Mouse (Mus musculus): ENCODE measurements around the gene Sp1. TPM values are rescaled to one million over a fixed set of nuclear protein-coding genes. Genes with fewer than 3 reads are reported as not detected.

Sp1 gene
- polyA plus RNA-seq, 1 experiment from 2014 or later: 9.0 TPM

GRCm38 (mm10) chr15:102470605-102471294, 64.8 kb downstream of the Sp1 start:
- peak; percentile 80 for ATAC-seq
- 1% methylated on average over 36 of the region's 67 CpGs for WGBS
- H3K4me1 ChIP-seq (replicated peaks): peaks cover 3% of the 10 kb centered on the region

GRCm38 (mm10) chr15:102471295-102471645, 65.3 kb downstream of the Sp1 start:
- ATAC-seq: no peak; the same call in 1 of the 2 replicates
- Histone ChIP-seq H3K36me3 (peaks cover 24% of the 10 kb centered on the region), H3K9me3 (no peaks in the 10 kb centered on the region), H3K4me1 (replicated peaks) (peaks cover 3% of the 10 kb centered on the region), H3K27me3 (replicated peaks) (no peaks in the 10 kb centered on the region), H3K4me3 (replicated peaks) (peak overlapping the region; percentile 90), H3K4me2 (replicated peaks) (peak overlapping the region; percentile 51), H3K27ac (peak overlapping the region; percentile 97), H3K9ac (peak overlapping the region; percentile 95)
- WGBS: 2% methylated on average over 10 of the region's 10 CpGs

More at GRCm38 (mm10) chr15:102470605-102471294, 64.8 kb downstream of the Sp1 start:
- Histone ChIP-seq H3K27ac (peak overlapping the region; percentile 97), H3K36me3 (peaks cover 19% of the 10 kb centered on the region), H3K27me3 (replicated peaks) (no peaks in the 10 kb centered on the region), H3K9ac (peak overlapping the region; percentile 95), H3K9me3 (no peaks in the 10 kb centered on the region), H3K4me3 (replicated peaks) (peak overlapping the region; percentile 90), H3K4me2 (replicated peaks) (peak overlapping the region; percentile 51)

- ATAC-seq: no peak
- peak overlapping the region; percentile 95 for H3K9ac ChIP-seq
Measured at GRCm38 (mm10) chr15:102471727-102472126, 65.8 kb downstream of the Sp1 start.

DNA sequence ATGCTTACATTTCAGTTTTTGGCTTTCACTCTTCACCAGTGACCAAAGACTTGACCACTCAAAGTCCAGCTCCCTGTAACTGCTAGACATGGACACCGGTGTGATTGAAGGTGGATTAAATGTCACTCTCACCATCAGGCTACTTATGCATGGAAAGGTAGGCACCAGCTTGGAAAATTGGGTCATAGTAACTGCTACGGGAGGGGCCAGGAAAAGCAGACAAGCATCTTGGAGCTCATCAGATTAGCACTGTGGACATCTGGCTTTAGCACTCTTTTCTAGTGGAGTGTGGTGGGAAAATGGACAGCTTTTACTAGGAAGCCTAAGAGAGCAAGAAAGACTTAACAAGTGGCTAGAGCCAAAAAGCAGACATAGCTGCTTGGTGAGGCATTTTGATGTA, 67.3 kb downstream of the Sp1 start:
- WGBS: 74% methylated on average over 2 of the region's 2 CpGs
- H3K4me1 ChIP-seq (replicated peaks): peaks cover 3% of the 10 kb centered on the region
- no peaks in the 10 kb centered on the region for H3K27me3 ChIP-seq (replicated peaks)
- H3K4me2 ChIP-seq (replicated peaks): no peak overlapping the region
- no peak for ATAC-seq
- no peak overlapping the region for H3K9ac ChIP-seq
- no peaks in the 10 kb centered on the region for H3K9me3 ChIP-seq
- no peak overlapping the region for H3K4me3 ChIP-seq (replicated peaks)
- H3K36me3 ChIP-seq: peaks cover 28% of the 10 kb centered on the region
- no peak overlapping the region for H3K27ac ChIP-seq

More at GRCm38 (mm10) chr15:102471727-102472126, 65.8 kb downstream of the Sp1 start:
- H3K4me2 ChIP-seq (replicated peaks): peak overlapping the region; percentile 51
- no peaks in the 10 kb centered on the region for H3K9me3 ChIP-seq
- H3K27me3 ChIP-seq (replicated peaks): no peaks in the 10 kb centered on the region
- H3K36me3 ChIP-seq: peaks cover 26% of the 10 kb centered on the region
- peaks cover 3% of the 10 kb centered on the region for H3K4me1 ChIP-seq (replicated peaks)
- peak overlapping the region; percentile 90 for H3K4me3 ChIP-seq (replicated peaks)
- H3K27ac ChIP-seq: no peak overlapping the region

DNA sequence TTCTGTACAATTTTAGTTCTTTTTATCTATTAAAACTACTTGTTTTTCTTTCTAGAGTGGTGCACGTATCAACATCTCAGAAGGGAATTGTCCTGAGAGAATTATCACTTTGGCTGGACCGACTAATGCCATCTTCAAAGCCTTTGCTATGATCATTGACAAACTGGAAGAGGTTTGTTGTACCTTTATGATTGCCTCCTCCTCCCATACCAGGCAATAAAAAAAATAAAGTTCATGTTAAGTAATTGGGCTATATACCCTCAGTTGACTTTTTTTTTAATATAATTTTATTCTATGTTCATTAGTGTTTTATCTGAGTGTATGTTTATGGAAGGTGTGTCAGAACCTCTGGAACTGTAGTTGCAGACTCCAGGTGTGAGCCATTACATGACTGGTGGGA, 68.6 kb downstream of the Sp1 start:
- no peaks in the 10 kb centered on the region for H3K27me3 ChIP-seq (replicated peaks)
- H3K4me1 ChIP-seq (replicated peaks): peaks cover 3% of the 10 kb centered on the region
- H3K4me2 ChIP-seq (replicated peaks): no peak overlapping the region
- ATAC-seq: no peak
- H3K4me3 ChIP-seq (replicated peaks): no peak overlapping the region
- H3K27ac ChIP-seq: no peak overlapping the region
- 81% methylated on average over 2 of the region's 2 CpGs for WGBS
- no peak overlapping the region for H3K9ac ChIP-seq
- H3K9me3 ChIP-seq: no peaks in the 10 kb centered on the region
- H3K36me3 ChIP-seq: peaks cover 28% of the 10 kb centered on the region

GRCm38 (mm10) chr15:102483136-102483535, 77.2 kb downstream of the Sp1 start:
- H3K36me3 ChIP-seq: peaks cover 40% of the 10 kb centered on the region
- no peak overlapping the region for H3K4me2 ChIP-seq (replicated peaks)
- no peaks in the 10 kb centered on the region for H3K27me3 ChIP-seq (replicated peaks)
- H3K9ac ChIP-seq: no peak overlapping the region
- no peak for ATAC-seq
- H3K9me3 ChIP-seq: no peaks in the 10 kb centered on the region
- no peaks in the 10 kb centered on the region for H3K4me1 ChIP-seq (replicated peaks)
- 85% methylated on average over 3 of the region's 3 CpGs for WGBS
- H3K4me3 ChIP-seq (replicated peaks): no peak overlapping the region
- H3K27ac ChIP-seq: no peak overlapping the region

GRCm38 (mm10) chr15:102485853-102486252, 79.9 kb downstream of the Sp1 start:
- no peak for ATAC-seq
- no peak overlapping the region for H3K4me3 ChIP-seq (replicated peaks)
- H3K9me3 ChIP-seq: no peaks in the 10 kb centered on the region
- H3K4me1 ChIP-seq (replicated peaks): no peaks in the 10 kb centered on the region
- H3K27me3 ChIP-seq (replicated peaks): no peaks in the 10 kb centered on the region
- no peak overlapping the region for H3K27ac ChIP-seq
- WGBS: 92% methylated on average over 12 of the region's 12 CpGs
- H3K9ac ChIP-seq: no peak overlapping the region
- peaks cover 52% of the 10 kb centered on the region for H3K36me3 ChIP-seq
- no peak overlapping the region for H3K4me2 ChIP-seq (replicated peaks)

Other genes starting within 250 kb of the Sp1 start
- gene Zfp740, start 202.9 kb upstream of the Sp1 start, polyA plus RNA-seq (2015; fragmentation: Nextera tagmentation; extraction: Ambion mirVana): 41.3 and 44.1 TPM in 2 replicates
- gene Csad, start 201.4 kb upstream of the Sp1 start, polyA plus RNA-seq (2015; fragmentation: Nextera tagmentation; extraction: Ambion mirVana): 45.8 and 49.3 TPM in 2 replicates
- gene Itgb7, start 174.2 kb upstream of the Sp1 start, polyA plus RNA-seq (2015; fragmentation: Nextera tagmentation; extraction: Ambion mirVana): 10.8 and 12.9 TPM in 2 replicates
- gene Rarg, start 148.6 kb upstream of the Sp1 start, polyA plus RNA-seq (2015; fragmentation: Nextera tagmentation; extraction: Ambion mirVana): 15.8 and 16.5 TPM in 2 replicates
- 0.08 and 0.14 TPM in 2 replicates for gene Gm9918, start 135.6 kb upstream of the Sp1 start, polyA plus RNA-seq (2015; fragmentation: Nextera tagmentation; extraction: Ambion mirVana)
- 66.2 and 67.9 TPM in 2 replicates for gene Mfsd5, start 126.7 kb upstream of the Sp1 start, polyA plus RNA-seq (2015; fragmentation: Nextera tagmentation; extraction: Ambion mirVana)
- gene Espl1, start 109.9 kb upstream of the Sp1 start, polyA plus RNA-seq (2015; fragmentation: Nextera tagmentation; extraction: Ambion mirVana): 18.3 and 19.7 TPM in 2 replicates
- 306 and 309 TPM in 2 replicates for gene Pfdn5, start 80.0 kb upstream of the Sp1 start, polyA plus RNA-seq (2015; fragmentation: Nextera tagmentation; extraction: Ambion mirVana)
- 77.8 and 88.4 TPM in 2 replicates for gene Myg1, start 74.4 kb upstream of the Sp1 start, polyA plus RNA-seq (2015; fragmentation: Nextera tagmentation; extraction: Ambion mirVana)
- gene Aaas, start 55.4 kb upstream of the Sp1 start, polyA plus RNA-seq (2015; fragmentation: Nextera tagmentation; extraction: Ambion mirVana): 58.2 and 62.7 TPM in 2 replicates
- gene Sp7, start 39.0 kb upstream of the Sp1 start, polyA plus RNA-seq (2015; fragmentation: Nextera tagmentation; extraction: Ambion mirVana): 0.59 and 0.68 TPM in 2 replicates
- gene Amhr2, start 39.2 kb downstream of the Sp1 start, polyA plus RNA-seq (2015; fragmentation: Nextera tagmentation; extraction: Ambion mirVana): 0.54 and 1.2 TPM in 2 replicates
- gene Prr13, start 52.9 kb downstream of the Sp1 start, polyA plus RNA-seq (2015; fragmentation: Nextera tagmentation; extraction: Ambion mirVana): 140 and 141 TPM in 2 replicates
- gene Pcbp2, start 64.4 kb downstream of the Sp1 start, polyA plus RNA-seq (2015; fragmentation: Nextera tagmentation; extraction: Ambion mirVana): 178 and 182 TPM in 2 replicates
- 5.4 TPM in 1 of 2 replicates, not detected in the other for gene Gm10337, start 97.6 kb downstream of the Sp1 start, polyA plus RNA-seq (2015; fragmentation: Nextera tagmentation; extraction: Ambion mirVana)
- gene Map3k12, start 110.9 kb downstream of the Sp1 start, polyA plus RNA-seq (2015; fragmentation: Nextera tagmentation; extraction: Ambion mirVana): 10.8 and 11.0 TPM in 2 replicates
- gene Tarbp2, start 112.0 kb downstream of the Sp1 start, polyA plus RNA-seq (2015; fragmentation: Nextera tagmentation; extraction: Ambion mirVana): 94.1 and 101 TPM in 2 replicates
- gene Npff, start 118.8 kb downstream of the Sp1 start, polyA plus RNA-seq (2015; fragmentation: Nextera tagmentation; extraction: Ambion mirVana): 1.3 and 1.6 TPM in 2 replicates
- 0.57 TPM in 1 of 2 replicates, not detected in the other for gene Gm28047, start 218.9 kb downstream of the Sp1 start, polyA plus RNA-seq (2015; fragmentation: Nextera tagmentation; extraction: Ambion mirVana)
- gene Atf7, start 219.3 kb downstream of the Sp1 start, polyA plus RNA-seq (2015; fragmentation: Nextera tagmentation; extraction: Ambion mirVana): 25.9 and 31.8 TPM in 2 replicates